Mouse (Mus musculus) liver, adult 2 months (tissue): ENCODE data around the gene Wnt1.

Experiments used
- CTCF ChIP-seq: fragments of 200-500 bp; IDR thresholded peaks from 2 replicates; pipeline ENCODE4 v1.5.1; 2011; ENCODE audit warnings: low read depth, low read length, control low read depth
- POLR2A ChIP-seq: fragments of 200-500 bp; IDR thresholded peaks from 2 replicates; pipeline ENCODE4 v1.6.1; 2011; ENCODE audit warnings: low read length, control low read depth; ENCODE audit not compliant: insufficient read depth; ENCODE audit errors: extremely low read depth

- TF ChIP-seq CTCF, result no peak; the same call in 1 of the 2 replicates
- no peak for TF ChIP-seq POLR2A
Observed at GRCm38 (mm10) chr15:98788972-98789660, 541 bp upstream of the Wnt1 start.
